Mouse (Mus musculus): Measurements from ENCODE around the gene Senp1. TPM values are rescaled to one million over a fixed set of nuclear protein-coding genes. Genes with fewer than 3 reads are reported as not detected.

Gene Senp1
- 27.9 TPM for polyA plus RNA-seq (2017; shearing (Covaris generic))

GRCm38 (mm10) chr15:98093121-98094011 is at the start of gene Senp1:
Gene Senp1 (minus strand): TSS chr15:98093744.

GRCm38 (mm10) chr15:98092372-98093120 is 998 bp downstream of the Senp1 start, which contains the start of gene Pfkm:
Gene Pfkm (plus strand): TSS chr15:98092589.

GRCm38 (mm10) chr15:98003822-98004739 is 89.5 kb downstream of the Senp1 start, which contains the start of gene Col2a1:
Gene Col2a1 (minus strand): TSS chr15:98004695.

Other genes starting within 250 kb of the Senp1 start
- gene Hdac7, start 249.2 kb downstream of the Senp1 start, polyA plus RNA-seq (2017; shearing (Covaris generic)), result 72.6 TPM
- 1.1 TPM for gene Vdr, start 183.1 kb downstream of the Senp1 start, polyA plus RNA-seq (2017; shearing (Covaris generic))
- 17.3 TPM for gene Tmem106c, start 129.5 kb downstream of the Senp1 start, polyA plus RNA-seq (2017; shearing (Covaris generic))
- gene Col2a1, start 89.0 kb downstream of the Senp1 start, polyA plus RNA-seq (2017; shearing (Covaris generic)), result not detected
- gene Pfkm, start 1.2 kb downstream of the Senp1 start, polyA plus RNA-seq (2017; shearing (Covaris generic)), result 7.9 TPM
- gene Asb8, start 71.9 kb upstream of the Senp1 start, polyA plus RNA-seq (2017; shearing (Covaris generic)), result 21.2 TPM
- not detected for gene Ccdc184, start 73.4 kb upstream of the Senp1 start, polyA plus RNA-seq (2017; shearing (Covaris generic))
- not detected for gene Olfr288, start 101.8 kb upstream of the Senp1 start, polyA plus RNA-seq (2017; shearing (Covaris generic))
- gene Gm44579, start 127.2 kb upstream of the Senp1 start, polyA plus RNA-seq (2017; shearing (Covaris generic)), result not detected
- not detected for gene Olfr287, start 127.3 kb upstream of the Senp1 start, polyA plus RNA-seq (2017; shearing (Covaris generic))
- gene Olfr286, start 140.7 kb upstream of the Senp1 start, polyA plus RNA-seq (2017; shearing (Covaris generic)), result not detected
- gene H1fnt, start 163.5 kb upstream of the Senp1 start, polyA plus RNA-seq (2017; shearing (Covaris generic)), result not detected
- not detected for gene Zfp641, start 202.4 kb upstream of the Senp1 start, polyA plus RNA-seq (2017; shearing (Covaris generic))
- gene Olfr285, start 223.6 kb upstream of the Senp1 start, polyA plus RNA-seq (2017; shearing (Covaris generic)), result not detected
- gene Olfr284, start 247.2 kb upstream of the Senp1 start, polyA plus RNA-seq (2017; shearing (Covaris generic)), result not detected

Data from naive thymus-derived CD4-positive, alpha-beta T cell, adult 5 months (primary cell).